Mouse (Mus musculus) heart, embryonic 11.5 days (tissue): ENCODE results near the gene Cntn1. TPM values are rescaled to one million over a fixed set of nuclear protein-coding genes. Genes with fewer than 3 reads are reported as not detected.

ENCODE experiments used
- ATAC-seq: fragments of 200-750 bp; cut with Nextera tagmentation; replicated peaks from 2 replicates; pipeline ENCODE4 v1.8.0; 2017; ENCODE audit warnings: moderate library complexity; ENCODE audit not compliant: insufficient number of reproducible peaks, low FRiP score, low TSS enrichment
- H3K27ac ChIP-seq: fragments of 300-500 bp; sonication (generic); 2 replicates; pipeline ENCODE4 v1.5.1; 2014; ENCODE audit warnings: mild to moderate bottlenecking, low read depth, low read length
- H3K27me3 ChIP-seq: fragments of 300-500 bp; sonication (generic); 2 replicates; pipeline ENCODE4 v1.6.1; 2014; ENCODE audit warnings: mild to moderate bottlenecking, low read length, mixed read lengths; ENCODE audit not compliant: control insufficient read depth, insufficient read depth
- H3K36me3 ChIP-seq: fragments of 300-500 bp; sonication (generic); 2 replicates; pipeline ENCODE4 v1.6.1; 2014; ENCODE audit warnings: mild to moderate bottlenecking, low read length, moderate library complexity, mixed read lengths; ENCODE audit not compliant: control insufficient read depth, insufficient read depth
- H3K4me1 ChIP-seq: fragments of 300-500 bp; sonication (generic); 2 replicates; pipeline ENCODE4 v1.6.1; 2014; ENCODE audit warnings: low read length; ENCODE audit not compliant: control insufficient read depth, insufficient read depth
- H3K4me2 ChIP-seq: fragments of 300-500 bp; sonication (generic); 2 replicates; pipeline ENCODE4 v1.6.1; 2014; ENCODE audit warnings: mild to moderate bottlenecking, moderate library complexity
- H3K4me3 ChIP-seq: fragments of 300-500 bp; sonication (generic); 2 replicates; pipeline ENCODE4 v1.5.1; 2014; ENCODE audit warnings: low read depth, low read length
- H3K9ac ChIP-seq: fragments of 300-500 bp; sonication (generic); 2 replicates; pipeline ENCODE4 v1.6.1; 2014; ENCODE audit warnings: mild to moderate bottlenecking, low read depth, low read length, moderate library complexity
- H3K9me3 ChIP-seq: fragments of 300-500 bp; sonication (generic); replicated peaks from 2 replicates; pipeline ENCODE4 v1.6.1; 2016; ENCODE audit warnings: low read length; ENCODE audit not compliant: control insufficient read depth
- WGBS: fragments of 180-500 bp; shearing (Covaris S2); extraction: QIAGEN DNeasy Blood & Tissue Kit; methylation state at CpG from one replicate; pipeline ENCODE4 v1.1.7; 2014; ENCODE audit not compliant: insufficient replicate concordance; 5-methylcytosine and 5-hydroxymethylcytosine counted together
- polyA plus RNA-seq: library from polyadenylated mRNA; unstranded; fragments of >200 nt; fragmentation: Nextera tagmentation; extraction: Ambion mirVana; gene quantifications from 2 replicates; pipeline ENCODE4 v1.2.1, GENCODE M21; 2014

Gene Cntn1
- polyA plus RNA-seq, 1 experiment from 2014 or later: 0.76 TPM

GRCm38 (mm10) chr15:92264980-92265707 lies 214.2 kb downstream of the Cntn1 start:
- WGBS: 28% methylated on average over 7 of the region's 7 CpGs
- Histone ChIP-seq H3K27me3 (no peaks in the 10 kb centered on the region), H3K9ac (no peak overlapping the region), H3K4me2 (no peak overlapping the region), H3K4me3 (no peak overlapping the region), H3K9me3 (no peaks in the 10 kb centered on the region), H3K27ac (no peak overlapping the region), H3K4me1 (no peaks in the 10 kb centered on the region; the same call in 1 of the 2 replicates), H3K36me3 (no peaks in the 10 kb centered on the region)
- ATAC-seq: no peak

GRCm38 (mm10) chr15:92268341-92268740 lies 217.4 kb downstream of the Cntn1 start:
- H3K36me3 ChIP-seq: no peaks in the 10 kb centered on the region
- no peak overlapping the region for H3K4me3 ChIP-seq
- no peak for ATAC-seq
- H3K9ac ChIP-seq: no peak overlapping the region
- H3K27ac ChIP-seq: no peak overlapping the region
- no peaks in the 10 kb centered on the region; the same call in 1 of the 2 replicates for H3K4me1 ChIP-seq
- no peaks in the 10 kb centered on the region for H3K27me3 ChIP-seq
- H3K9me3 ChIP-seq: no peaks in the 10 kb centered on the region
- no peak overlapping the region for H3K4me2 ChIP-seq
- WGBS: 40% methylated on average over 3 of the region's 3 CpGs

GRCm38 (mm10) chr15:92268741-92269322 lies 217.9 kb downstream of the Cntn1 start:
- no peaks in the 10 kb centered on the region for H3K27me3 ChIP-seq
- ATAC-seq: no peak
- 84% methylated on average over 18 of the region's 18 CpGs for WGBS
- no peaks in the 10 kb centered on the region for H3K9me3 ChIP-seq
- no peaks in the 10 kb centered on the region for H3K36me3 ChIP-seq
- H3K4me2 ChIP-seq: no peak overlapping the region
- H3K4me3 ChIP-seq: no peak overlapping the region
- no peak overlapping the region for H3K27ac ChIP-seq
- H3K9ac ChIP-seq: no peak overlapping the region
- no peaks in the 10 kb centered on the region; the same call in 1 of the 2 replicates for H3K4me1 ChIP-seq

GRCm38 (mm10) chr15:92271801-92272365 lies 220.9 kb downstream of the Cntn1 start:
- Histone ChIP-seq H3K4me2 (no peak overlapping the region), H3K9ac (no peak overlapping the region), H3K4me3 (no peak overlapping the region), H3K27ac (no peak overlapping the region), H3K36me3 (no peaks in the 10 kb centered on the region), H3K9me3 (no peaks in the 10 kb centered on the region), H3K27me3 (no peaks in the 10 kb centered on the region), H3K4me1 (no peaks in the 10 kb centered on the region; the same call in 1 of the 2 replicates)
- WGBS: 78% methylated on average over 6 of the region's 6 CpGs
- ATAC-seq: no peak

- Histone ChIP-seq H3K4me2 (no peak overlapping the region), H3K9ac (no peak overlapping the region), H3K4me1 (no peaks in the 10 kb centered on the region), H3K9me3 (no peaks in the 10 kb centered on the region), H3K36me3 (no peaks in the 10 kb centered on the region), H3K27ac (no peak overlapping the region), H3K4me3 (no peak overlapping the region), H3K27me3 (no peaks in the 10 kb centered on the region)
- 24% methylated on average over 4 of the region's 4 CpGs for WGBS
- ATAC-seq: no peak
These were observed 225.9 kb downstream of the Cntn1 start for GRCm38 (mm10) chr15:92276826-92277225.

GRCm38 (mm10) chr15:92277984-92278383 lies 227.0 kb downstream of the Cntn1 start:
- H3K9ac ChIP-seq: no peak overlapping the region
- H3K4me1 ChIP-seq: no peaks in the 10 kb centered on the region
- no peaks in the 10 kb centered on the region for H3K27me3 ChIP-seq
- no peak overlapping the region for H3K27ac ChIP-seq
- no peak overlapping the region for H3K4me2 ChIP-seq
- 74% methylated on average over 4 of the region's 4 CpGs for WGBS
- no peak overlapping the region for H3K4me3 ChIP-seq
- no peaks in the 10 kb centered on the region for H3K9me3 ChIP-seq
- ATAC-seq: no peak
- H3K36me3 ChIP-seq: no peaks in the 10 kb centered on the region

GRCm38 (mm10) chr15:92280966-92281365 lies 230.0 kb downstream of the Cntn1 start:
- no peaks in the 10 kb centered on the region for H3K36me3 ChIP-seq
- no peaks in the 10 kb centered on the region for H3K27me3 ChIP-seq
- H3K4me1 ChIP-seq: no peaks in the 10 kb centered on the region
- WGBS: 72% methylated on average over 6 of the region's 6 CpGs
- H3K27ac ChIP-seq: no peak overlapping the region
- H3K9me3 ChIP-seq: no peaks in the 10 kb centered on the region
- no peak overlapping the region for H3K4me2 ChIP-seq
- H3K9ac ChIP-seq: no peak overlapping the region
- no peak for ATAC-seq
- H3K4me3 ChIP-seq: no peak overlapping the region

GRCm38 (mm10) chr15:92287616-92288015 lies 236.7 kb downstream of the Cntn1 start:
- H3K9me3 ChIP-seq: no peaks in the 10 kb centered on the region
- no peaks in the 10 kb centered on the region for H3K27me3 ChIP-seq
- no peak overlapping the region for H3K9ac ChIP-seq
- no peaks in the 10 kb centered on the region for H3K4me1 ChIP-seq
- no peak overlapping the region for H3K27ac ChIP-seq
- H3K4me2 ChIP-seq: no peak overlapping the region
- H3K4me3 ChIP-seq: no peak overlapping the region
- no peaks in the 10 kb centered on the region for H3K36me3 ChIP-seq
- ATAC-seq: no peak
- WGBS: 81% methylated on average over 4 of the region's 4 CpGs
